Mouse (Mus musculus): ENCODE data around the gene Ap1s1.

The Ap1s1 gene

GRCm38 (mm10) chr5:137065454-137065853 lies 19.5 kb upstream of the Ap1s1 start:
- DNase-seq (ENCODE audit: low read depth, low spot score), result no peak

- no peak for DNase-seq (ENCODE audit: low read depth, low spot score)
These were observed 16.7 kb upstream of the Ap1s1 start for GRCm38 (mm10) chr5:137062601-137063000.

- no peak for DNase-seq (ENCODE audit: low read depth, low spot score)
These were observed 16.0 kb upstream of the Ap1s1 start for GRCm38 (mm10) chr5:137061809-137062481.

GRCm38 (mm10) chr5:137054873-137055272 lies 8.9 kb upstream of the Ap1s1 start:
- DNase-seq (ENCODE audit: low read depth, low spot score), result no peak

GRCm38 (mm10) chr5:137054299-137054698 lies 8.4 kb upstream of the Ap1s1 start:
- DNase-seq (ENCODE audit: low read depth, low spot score), result no peak

GRCm38 (mm10) chr5:137051914-137052505 lies 6.1 kb upstream of the Ap1s1 start:
- no peak for DNase-seq (ENCODE audit: low read depth, low spot score)

GRCm38 (mm10) chr5:137051125-137051524 lies 5.2 kb upstream of the Ap1s1 start:
- DNase-seq (ENCODE audit: low read depth, low spot score), result no peak

GRCm38 (mm10) chr5:137046991-137047390 lies 1.1 kb upstream of the Ap1s1 start:
- DNase-seq (ENCODE audit: low read depth, low spot score), result no peak

- DNase-seq (ENCODE audit: low read depth, low spot score), result no peak
These were observed 386 bp upstream of the Ap1s1 start for GRCm38 (mm10) chr5:137046324-137046718.

- no peak for DNase-seq (ENCODE audit: low read depth, low spot score)
These were observed 1.9 kb downstream of the Ap1s1 start for GRCm38 (mm10) chr5:137043997-137044396.

GRCm38 (mm10) chr5:137041442-137041841 lies 4.5 kb downstream of the Ap1s1 start:
- DNase-seq (ENCODE audit: low read depth, low spot score), result no peak

GRCm38 (mm10) chr5:137039453-137039852 lies 6.5 kb downstream of the Ap1s1 start:
- DNase-seq (ENCODE audit: low read depth, low spot score), result no peak

GRCm38 (mm10) chr5:137036211-137036610 lies 9.7 kb downstream of the Ap1s1 start:
- no peak for DNase-seq (ENCODE audit: low read depth, low spot score)

- DNase-seq (ENCODE audit: low read depth, low spot score), result peak; percentile 87
These were observed 13.3 kb downstream of the Ap1s1 start for GRCm38 (mm10) chr5:137032641-137033074.

- no peak for DNase-seq (ENCODE audit: low read depth, low spot score)
These were observed 13.9 kb downstream of the Ap1s1 start for GRCm38 (mm10) chr5:137032033-137032421.

GRCm38 (mm10) chr5:137031076-137032032 lies 14.6 kb downstream of the Ap1s1 start:
- DNase-seq (ENCODE audit: low read depth, low spot score), result no peak

- DNase-seq (ENCODE audit: low read depth, low spot score), result no peak
These were observed 15.5 kb downstream of the Ap1s1 start for GRCm38 (mm10) chr5:137030416-137030810.

GRCm38 (mm10) chr5:137029643-137030415 lies 16.1 kb downstream of the Ap1s1 start:
- peak; percentile 95 for DNase-seq (ENCODE audit: low read depth, low spot score)

- no peak for DNase-seq (ENCODE audit: low read depth, low spot score)
These were observed 16.7 kb downstream of the Ap1s1 start for GRCm38 (mm10) chr5:137029273-137029585.

GRCm38 (mm10) chr5:137028561-137029272 lies 17.2 kb downstream of the Ap1s1 start:
- DNase-seq (ENCODE audit: low read depth, low spot score), result no peak

- no peak for DNase-seq (ENCODE audit: low read depth, low spot score)
These were observed 19.8 kb downstream of the Ap1s1 start, which contains the start of gene Vgf for GRCm38 (mm10) chr5:137026092-137026491. Gene Vgf (plus strand): TSS chr5:137026392.

All from forelimb bud, embryonic 11.5 days (tissue).